Mouse (Mus musculus) mesoderm, embryonic 11.5 days (tissue): ENCODE measurements around the gene Asic3.
A peak's percentile ranks its signal among the peaks of the same experiment; 100 is the strongest.

Experiments used
- DNase-seq: peaks from one replicate; pipeline ENCODE4 v3.0.0-alpha.2; 2012; ENCODE audit warnings: low read depth, low spot score

Gene Asic3

DNA sequence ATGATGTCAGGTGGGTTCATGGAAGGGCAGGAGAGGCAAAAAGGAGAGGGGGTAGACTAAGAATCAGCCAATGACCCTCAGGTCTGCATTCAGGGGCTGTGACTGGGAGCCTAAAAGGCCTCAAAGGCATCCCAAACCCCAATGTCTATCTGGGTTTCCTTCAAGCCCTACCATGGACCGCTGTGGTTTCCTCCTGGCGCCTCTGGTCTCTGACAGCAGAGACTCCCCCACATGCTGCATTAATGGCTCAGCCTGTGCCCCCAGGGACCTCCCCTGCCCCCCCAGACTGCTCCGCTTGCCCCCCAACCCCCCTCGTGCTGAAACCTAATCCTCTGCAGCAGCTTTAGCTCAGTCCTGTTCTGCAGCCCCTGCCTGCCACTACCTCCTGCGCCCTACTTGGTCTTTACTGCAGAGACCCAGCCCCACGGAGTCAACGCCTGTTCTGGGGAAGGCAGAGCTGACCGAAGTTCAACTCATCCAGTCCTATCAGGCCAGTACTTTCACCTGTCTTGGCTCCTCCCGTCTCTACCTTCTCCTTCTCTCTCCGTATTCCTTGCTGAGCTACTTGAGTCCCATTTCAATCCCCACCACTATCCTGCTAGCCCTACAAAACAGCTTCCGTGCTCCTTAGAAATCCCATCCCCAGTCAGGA lies at the start of gene Asic3:
Gene Asic3, plus strand, starts transcription at position 351 of the 652 bp plus-strand sequence.
- DNase-seq, result no peak

DNA sequence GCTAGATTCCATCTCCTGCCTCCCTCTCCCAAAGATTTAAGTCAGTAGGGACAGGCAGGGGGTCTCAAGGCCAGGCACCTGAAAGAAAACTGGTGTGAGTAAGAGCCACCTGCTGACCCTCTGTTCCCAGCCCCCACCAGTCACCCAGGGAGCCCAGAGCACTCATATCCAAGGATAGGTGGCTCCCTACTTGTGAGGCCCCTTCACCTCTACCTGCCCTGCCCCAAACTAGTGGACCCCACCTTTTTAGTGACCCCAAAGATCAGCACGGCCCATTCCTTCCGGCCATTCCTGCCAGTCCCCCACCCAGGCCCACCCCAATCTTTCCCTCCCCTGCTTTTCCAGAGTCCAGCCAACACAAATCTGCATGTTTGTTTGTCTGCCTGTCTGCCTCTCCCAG lies 49.7 kb upstream of the Asic3 start:
- DNase-seq, result no peak

DNA sequence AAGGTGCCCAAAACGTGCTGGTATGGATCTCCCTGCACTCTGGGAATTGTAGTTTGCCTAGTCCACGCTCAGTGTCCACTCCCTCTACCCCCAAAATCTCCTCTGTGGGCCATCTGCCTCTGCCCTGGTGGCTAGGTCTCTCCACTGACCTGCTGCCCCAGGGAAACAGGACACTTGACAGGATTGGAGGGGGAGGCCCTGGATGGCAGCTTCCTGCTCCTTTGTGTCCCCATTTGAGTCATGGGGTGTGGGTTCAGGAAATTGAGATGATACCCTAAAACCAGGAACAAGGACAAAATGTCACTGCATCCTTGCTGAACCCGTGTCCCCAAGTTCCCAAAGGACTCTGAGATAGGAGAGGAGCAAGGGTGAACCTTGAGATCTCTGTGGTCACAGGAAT lies 49.1 kb upstream of the Asic3 start:
- no peak for DNase-seq

DNA sequence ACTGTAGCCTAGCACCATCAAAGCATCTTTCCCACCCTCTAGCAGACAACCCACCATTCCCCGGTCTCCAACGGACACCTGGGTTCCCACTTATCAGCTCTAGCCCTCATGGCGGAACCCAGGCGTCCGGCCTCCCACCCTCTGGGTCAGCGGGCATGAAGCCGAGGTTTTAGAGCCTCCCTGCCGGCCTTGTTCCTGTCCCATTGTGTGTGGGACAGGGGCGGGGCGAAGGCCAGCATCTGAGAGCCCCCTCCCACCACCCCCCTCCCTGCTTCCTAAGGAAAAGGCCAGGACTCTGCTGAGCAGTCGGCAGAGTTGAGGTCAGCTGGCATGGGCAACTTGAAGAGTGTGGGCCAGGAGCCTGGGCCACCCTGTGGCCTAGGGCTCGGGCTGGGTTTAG lies 48.7 kb upstream of the Asic3 start, which contains the start of gene Nos3:
Gene Nos3, plus strand, starts transcription at position 303 of the 400 bp plus-strand sequence.
- DNase-seq, result no peak

DNA sequence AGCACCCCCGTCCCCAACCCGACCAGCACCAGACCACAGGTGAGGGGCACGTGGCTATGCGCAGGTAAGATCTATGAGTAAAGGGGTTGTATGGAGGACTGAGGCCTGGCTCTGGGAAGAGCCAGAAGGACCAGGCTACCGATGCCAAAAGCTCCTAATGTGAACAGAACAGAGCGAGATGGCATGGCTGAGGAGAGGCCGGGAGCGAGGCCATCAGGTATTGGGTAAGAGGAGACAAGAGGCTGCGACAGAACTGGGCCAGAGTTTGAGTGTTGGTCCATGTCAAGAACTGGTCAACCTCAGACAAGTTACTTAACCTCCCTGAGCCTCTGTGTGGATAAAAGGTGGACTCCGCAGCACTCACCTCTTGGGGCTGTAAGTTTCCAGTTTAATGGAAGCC lies 48.2 kb upstream of the Asic3 start:
- no peak for DNase-seq

DNA sequence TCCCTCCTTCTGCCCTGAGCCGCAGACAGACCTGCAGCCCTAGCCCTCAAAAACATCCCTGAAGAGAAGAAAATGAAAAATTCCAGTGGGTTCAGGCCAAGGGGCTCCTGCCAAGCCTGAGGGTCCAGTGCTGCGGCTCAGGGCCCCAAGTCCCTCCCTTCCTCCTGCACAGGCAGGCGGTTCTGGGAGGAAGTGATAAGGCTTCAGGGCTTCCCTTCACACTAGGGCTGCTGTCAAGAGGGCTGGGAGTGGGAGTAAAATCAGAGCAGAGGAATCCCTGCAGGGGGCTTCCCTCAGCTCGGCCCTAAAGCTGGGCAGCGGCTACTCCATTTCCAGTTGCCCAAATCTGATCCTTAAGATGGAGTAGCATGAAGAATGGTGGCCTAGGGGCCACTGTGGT lies 47.7 kb upstream of the Asic3 start:
- DNase-seq, result no peak

DNA sequence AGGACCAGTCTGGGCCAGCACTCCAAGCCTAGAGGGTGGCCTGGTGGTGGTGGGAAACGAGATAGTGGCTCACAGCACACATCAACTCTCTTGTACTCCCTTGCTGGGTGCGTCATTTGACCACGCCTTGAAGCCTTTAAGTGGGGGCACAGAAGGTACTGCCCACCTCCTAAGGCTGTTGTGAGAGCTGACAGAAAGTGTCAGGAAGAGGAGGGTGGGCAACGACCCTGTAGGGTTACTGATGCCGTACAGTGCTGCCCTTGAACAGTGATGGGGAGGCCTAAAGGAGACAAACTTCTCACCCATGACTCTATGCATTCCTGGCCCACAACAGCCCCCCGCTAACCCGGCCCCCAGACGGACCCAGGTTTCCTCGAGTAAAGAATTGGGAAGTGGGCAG lies 46.8 kb upstream of the Asic3 start:
- DNase-seq, result no peak

DNA sequence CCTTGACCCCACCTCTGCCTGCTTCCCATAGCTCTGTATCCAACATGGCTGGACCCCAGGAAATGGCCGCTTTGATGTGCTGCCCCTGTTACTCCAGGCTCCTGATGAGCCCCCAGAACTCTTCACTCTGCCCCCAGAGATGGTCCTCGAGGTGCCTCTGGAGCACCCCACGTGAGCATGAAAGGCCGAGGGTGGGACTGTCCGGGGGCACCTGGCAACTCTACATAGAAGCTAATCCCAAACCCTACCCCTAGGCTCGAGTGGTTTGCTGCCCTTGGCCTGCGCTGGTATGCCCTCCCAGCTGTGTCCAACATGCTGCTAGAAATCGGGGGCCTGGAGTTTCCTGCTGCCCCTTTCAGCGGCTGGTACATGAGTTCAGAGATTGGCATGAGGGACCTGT lies 43.4 kb upstream of the Asic3 start:
- no peak for DNase-seq

DNA sequence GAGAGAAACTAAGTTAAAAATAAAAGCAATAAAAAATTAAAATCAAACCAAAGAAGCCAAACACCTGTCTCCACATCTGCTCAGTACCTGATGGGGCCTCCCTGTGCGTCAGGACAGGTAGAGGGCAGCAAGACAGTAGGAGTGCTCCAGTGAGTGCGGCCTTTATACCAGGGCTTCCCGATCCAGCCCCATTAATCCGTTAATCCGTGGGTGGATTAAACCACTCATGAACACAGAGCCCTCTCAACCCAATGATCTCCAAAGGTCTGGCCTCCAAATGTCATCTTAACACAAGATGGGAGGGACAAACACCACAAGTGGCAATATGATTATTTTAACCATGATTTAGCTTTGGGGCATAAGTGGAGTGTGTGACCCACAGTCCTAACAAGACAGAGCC lies 39.4 kb upstream of the Asic3 start:
- DNase-seq, result no peak

DNA sequence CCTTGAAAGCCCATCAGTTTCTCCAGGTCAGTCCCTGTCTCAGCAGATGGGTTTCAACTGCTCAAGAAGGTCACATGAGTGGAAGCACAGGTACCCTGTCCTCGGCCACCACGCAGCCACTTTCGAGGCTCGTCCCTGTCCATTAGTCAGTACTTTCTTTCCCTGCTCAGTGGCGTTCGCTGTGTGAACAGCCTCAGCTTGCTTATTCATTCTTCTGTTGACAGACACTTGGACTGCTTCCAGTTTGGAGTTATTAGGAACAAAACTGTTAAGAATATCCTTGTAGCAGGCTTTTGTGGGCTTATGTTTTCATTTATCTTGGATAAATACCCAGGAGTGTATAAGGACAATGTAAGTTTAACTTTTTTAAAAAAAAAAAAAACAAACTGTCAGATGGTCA lies 39.0 kb upstream of the Asic3 start:
- no peak for DNase-seq

DNA sequence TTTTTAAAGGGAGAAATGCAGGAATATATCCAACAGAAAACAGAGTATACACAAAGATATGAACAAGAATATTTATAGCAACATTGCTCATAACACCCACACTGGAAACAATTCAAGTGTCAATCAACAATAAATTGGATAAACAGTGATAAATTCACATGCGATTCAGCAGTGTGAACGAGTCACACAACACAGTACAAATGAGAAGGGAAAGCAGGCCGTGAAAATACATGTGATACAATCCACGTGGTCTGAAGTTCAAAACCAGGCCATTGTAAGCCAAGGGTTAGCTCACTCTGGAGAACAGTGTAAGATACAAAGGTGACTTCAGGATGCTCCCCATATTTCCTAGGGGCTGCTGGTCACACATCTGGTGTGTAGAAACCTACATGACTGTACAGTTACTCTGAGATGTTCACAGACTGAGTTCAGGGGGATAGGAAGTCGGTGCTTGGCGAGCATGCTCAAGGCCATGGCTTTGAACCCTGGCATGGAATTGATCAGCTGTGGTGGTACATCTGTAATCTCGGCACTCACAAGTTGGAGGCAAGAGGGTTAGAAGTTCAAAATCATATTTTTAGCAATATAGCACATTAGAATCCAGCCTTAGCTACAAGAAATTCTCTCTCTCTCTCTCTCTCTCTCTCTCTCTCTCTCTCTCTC lies 38.4 kb upstream of the Asic3 start:
- DNase-seq, result no peak

DNA sequence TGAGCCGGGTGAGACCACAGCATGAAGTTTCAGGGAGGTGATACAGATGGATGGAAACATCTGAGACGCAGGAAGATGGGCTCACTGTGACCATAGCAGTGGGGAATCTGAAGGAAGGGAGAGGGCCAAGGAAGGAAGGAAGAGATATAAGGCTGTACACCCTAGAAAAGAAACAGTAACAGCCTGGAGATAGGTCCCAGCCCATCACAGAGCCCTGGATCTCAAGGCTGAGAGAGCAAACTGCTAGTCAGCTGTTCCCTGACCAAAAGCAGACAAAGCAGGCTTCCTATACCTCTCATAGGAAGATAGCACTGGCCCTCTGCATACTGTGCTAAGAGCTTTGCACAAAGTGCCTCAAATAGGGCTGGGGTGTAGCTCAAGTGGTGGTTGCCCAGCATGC lies 34.5 kb upstream of the Asic3 start:
- DNase-seq, result no peak

DNA sequence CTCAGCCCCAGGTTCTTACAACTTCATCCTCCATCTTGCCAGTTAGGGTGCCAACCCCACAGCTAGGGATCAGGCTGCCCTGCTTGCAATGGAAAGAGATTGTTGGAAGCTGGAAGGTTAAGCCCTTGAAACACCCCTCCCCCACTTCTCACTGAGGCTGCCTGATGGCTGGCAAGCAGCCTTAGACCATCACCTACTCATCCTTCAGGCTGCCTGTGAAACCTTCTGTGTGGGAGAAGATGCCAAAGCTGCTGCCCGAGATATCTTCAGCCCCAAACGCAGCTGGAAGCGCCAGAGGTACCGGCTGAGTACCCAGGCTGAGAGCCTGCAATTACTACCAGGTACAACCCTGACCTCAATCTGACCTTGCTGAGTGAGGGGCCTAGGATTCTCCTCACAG lies 33.7 kb upstream of the Asic3 start:
- DNase-seq, result no peak

DNA sequence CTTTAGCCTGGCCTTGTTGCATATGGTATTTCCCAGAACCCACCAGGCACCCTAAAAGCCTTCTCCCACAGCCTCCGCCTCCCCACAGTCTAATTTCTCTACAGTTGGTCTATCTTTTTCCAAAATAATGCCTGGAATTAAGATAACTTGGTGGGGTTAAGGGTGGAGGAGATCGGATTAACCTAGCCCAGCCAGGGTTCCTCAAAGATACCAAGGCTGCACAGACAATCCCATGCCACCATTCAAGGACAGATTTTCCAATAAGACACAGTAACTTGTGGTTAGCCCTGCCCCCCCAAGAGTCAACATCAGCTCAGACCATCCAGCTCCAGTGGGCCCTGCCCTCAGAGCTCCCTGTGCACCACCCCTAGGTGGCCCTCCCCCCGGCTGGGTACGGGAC lies 32.7 kb upstream of the Asic3 start:
- no peak for DNase-seq

DNA sequence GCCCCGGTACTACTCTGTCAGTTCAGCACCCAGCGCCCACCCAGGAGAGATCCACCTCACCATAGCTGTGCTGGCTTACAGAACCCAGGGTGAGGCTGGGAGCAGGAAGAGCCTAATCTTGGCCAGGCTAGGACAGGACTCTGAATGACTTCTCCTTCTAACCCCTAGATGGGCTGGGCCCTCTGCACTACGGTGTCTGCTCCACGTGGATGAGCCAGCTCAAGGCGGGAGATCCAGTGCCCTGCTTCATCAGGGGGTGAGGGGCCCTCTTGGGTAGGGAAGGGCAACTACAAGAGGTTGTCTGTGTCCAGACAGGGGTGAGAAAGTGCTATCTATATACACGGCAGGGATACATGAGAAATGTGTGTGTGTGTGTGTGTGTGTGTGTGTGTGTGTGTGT lies 31.7 kb upstream of the Asic3 start:
- no peak for DNase-seq

DNA sequence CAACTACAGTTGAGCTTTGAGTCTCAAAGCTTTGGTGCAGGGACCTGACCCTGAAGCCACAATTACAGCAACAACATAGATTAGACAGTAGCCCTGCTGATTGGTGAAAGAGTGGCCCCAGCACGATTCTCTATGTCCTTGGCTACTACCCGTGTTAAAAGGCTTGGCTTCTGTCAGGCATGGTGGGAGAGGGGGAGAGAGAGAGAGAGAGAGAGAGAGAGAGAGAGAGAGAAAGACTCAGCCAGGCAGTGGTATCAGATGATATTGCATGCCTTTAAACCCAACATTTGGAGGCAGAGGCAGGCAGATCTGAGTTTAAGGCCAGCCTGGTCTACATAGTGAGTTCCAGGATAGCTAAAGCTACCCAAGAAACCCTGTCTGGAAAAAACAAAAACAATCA lies 31.2 kb upstream of the Asic3 start:
- no peak for DNase-seq

DNA sequence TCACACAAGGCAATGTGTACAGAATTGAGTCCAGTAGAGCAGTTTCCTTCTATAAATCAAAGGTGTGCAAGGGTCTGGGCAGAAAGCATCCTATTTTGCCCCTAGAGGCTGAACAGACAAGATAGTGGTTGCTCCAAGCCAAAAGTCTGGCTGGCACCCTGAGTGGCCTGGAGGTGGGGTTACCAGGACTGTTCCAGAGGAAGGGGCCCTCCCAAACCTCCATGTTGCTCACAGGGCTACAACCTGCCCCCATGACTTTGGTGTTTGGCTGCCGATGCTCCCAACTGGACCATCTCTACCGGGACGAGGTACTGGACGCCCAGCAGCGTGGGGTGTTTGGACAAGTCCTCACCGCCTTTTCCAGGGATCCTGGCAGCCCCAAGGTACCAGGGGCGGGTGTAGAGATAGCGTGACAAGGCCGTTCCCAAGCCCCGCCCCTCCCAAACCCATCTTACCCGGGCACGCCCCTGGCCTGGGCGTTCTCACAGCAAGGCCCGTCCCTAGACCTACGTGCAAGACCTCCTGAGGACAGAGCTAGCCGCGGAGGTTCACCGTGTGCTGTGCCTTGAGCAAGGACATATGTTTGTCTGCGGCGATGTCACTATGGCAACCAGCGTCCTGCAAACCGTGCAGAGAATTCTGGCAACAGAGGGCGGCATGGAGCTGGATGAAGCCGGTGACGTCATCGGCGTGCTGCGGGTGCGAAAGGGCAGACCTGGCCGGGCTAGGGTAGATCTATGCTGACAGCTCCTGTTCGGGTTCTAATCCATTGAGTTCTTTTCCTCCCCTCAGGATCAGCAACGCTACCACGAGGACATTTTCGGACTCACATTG lies 29.9 kb upstream of the Asic3 start:
- peak; percentile 96 for DNase-seq

DNA sequence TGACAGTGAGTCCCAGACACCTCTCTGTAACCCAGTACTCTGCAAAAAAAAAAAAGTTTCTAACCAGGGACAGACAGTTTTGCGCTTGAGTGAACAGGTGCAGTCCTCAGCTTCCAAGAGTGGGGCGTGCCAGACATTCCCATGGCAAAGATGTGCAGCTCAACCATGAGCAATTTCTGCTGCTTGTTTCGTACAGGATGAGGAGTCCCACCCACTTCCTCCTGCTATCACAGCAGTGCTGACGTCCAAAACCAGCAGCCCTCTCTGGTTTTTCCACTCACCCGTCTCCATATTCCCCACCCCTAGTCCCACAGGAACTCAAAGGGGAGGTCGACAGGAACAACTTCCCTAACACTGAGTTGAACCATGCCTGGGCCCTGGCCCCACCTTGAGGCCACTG lies 28.8 kb upstream of the Asic3 start:
- no peak for DNase-seq

DNA sequence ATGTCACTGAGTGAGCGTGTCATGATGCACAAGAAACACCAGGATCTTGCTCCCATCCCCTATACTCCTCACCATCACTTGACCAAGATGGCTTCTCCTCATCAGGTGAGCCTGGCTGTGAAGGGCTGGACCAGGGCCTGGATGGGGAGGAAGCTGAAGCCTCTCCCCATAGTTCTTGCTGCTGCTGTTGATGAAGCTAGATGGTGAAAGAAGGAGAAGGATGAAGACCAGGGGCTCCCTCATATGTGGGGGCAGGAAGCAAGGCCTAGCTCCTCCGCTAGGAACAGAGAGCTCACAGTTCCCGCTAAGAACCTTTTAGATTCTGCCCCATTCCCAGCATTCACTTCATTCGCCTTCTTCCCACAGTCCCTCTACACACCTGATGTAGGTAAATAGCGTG lies 27.8 kb upstream of the Asic3 start:
- DNase-seq, result no peak

DNA sequence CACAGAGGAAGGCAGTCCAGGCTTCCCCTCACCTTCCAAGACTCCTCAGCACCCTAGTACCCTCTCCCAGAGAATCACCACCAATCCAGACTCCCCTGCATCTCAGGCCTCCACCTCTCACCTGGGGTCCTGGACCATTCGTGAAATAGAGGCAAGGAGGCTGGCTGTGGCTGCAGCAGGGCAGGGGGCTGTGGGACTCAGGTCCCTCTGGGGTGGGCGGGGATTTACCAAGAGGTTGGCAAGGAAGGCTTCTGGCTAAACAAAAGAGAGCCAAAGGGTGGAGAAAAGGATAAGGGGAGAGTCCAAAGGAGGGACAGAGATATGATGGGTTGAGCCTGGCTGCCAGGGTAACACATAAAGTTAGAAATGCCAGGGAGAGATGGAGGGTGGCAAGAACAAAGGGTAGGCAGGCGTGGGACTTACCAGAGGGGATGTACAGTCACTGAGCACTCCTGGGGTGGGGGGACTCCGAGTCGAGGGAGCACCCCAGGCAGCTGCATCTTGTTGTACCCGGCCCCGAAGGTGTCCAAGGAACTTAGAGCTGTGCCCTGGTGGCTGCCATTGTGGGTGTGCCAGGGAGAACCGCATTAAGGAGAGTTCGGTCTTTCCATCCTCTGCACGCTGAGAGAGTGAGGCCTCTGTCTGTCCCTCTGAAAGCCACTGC lies 27.2 kb upstream of the Asic3 start:
- no peak for DNase-seq

DNA sequence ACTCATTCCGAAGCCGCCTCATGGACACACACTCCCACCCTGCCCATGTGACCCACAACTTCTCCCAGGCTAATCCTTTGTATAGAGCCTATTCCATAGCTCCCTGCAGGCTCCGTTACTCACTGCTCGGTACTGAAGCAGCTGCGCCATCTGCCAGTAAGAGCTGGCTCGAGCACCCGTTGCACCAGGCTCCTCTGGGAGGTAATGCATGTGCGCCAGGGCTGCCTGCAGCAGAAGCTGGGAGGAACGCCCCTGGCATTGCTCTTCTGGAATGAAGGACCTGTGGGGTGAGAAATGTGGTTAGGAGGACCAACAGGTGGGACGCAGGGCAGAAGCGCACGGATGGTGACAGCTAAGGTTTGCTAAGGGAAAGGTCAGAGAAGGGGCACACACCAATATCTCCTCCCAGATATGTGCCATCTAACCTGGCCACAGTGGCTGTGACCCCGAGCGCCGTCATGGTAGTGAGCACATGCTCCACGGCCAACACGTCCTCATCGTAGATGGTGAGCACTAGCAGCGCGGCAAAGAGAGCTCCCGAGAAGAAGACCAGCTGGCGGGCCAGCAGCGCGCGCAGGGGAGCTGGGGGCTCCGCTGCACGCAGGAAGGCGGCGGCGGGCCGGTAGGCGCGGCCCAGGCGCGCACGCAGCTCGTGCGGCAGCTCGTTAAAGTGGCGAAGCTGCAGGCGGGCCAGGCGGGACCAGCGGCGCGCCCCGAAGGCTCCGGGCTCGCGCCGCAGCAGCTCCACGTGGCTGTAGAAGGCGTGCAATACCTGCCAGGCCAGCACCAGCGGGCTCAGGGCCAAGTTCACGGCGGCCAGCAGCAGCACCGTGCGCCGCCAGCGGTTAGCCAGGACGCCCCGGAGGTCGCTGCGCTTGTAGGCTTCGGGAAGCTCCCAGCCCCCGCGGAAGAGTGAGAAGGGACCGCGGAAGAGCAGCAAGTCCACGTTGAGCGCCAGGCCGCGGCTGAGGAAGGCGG lies 25.6 kb upstream of the Asic3 start:
- peak; percentile 59 for DNase-seq
